Mouse (Mus musculus) heart, embryonic 10.5 days (tissue): ENCODE data around the gene Ift172. TPM values are rescaled to one million over a fixed set of nuclear protein-coding genes. Genes with fewer than 3 reads are reported as not detected.

ENCODE experiments used
- DNase-seq: peaks from one replicate; pipeline ENCODE4 v3.0.0-alpha.2; 2017; ENCODE audit warnings: low spot score
- H3K27ac ChIP-seq: fragments of 300-500 bp; sonication (generic); 2 replicates; pipeline ENCODE4 v1.5.1; 2016; ENCODE audit warnings: mild to moderate bottlenecking
- H3K27me3 ChIP-seq: fragments of 300-500 bp; sonication (generic); 2 replicates; pipeline ENCODE4 v1.6.1; 2016; ENCODE audit warnings: mild to moderate bottlenecking; ENCODE audit not compliant: poor library complexity, insufficient read depth, severe bottlenecking
- H3K36me3 ChIP-seq: fragments of 300-500 bp; sonication (generic); 2 replicates; pipeline ENCODE4 v1.6.1; 2016; ENCODE audit warnings: mild to moderate bottlenecking, moderate library complexity
- H3K4me1 ChIP-seq: fragments of 300-500 bp; sonication (generic); 2 replicates; pipeline ENCODE4 v1.6.1; 2016; ENCODE audit warnings: mild to moderate bottlenecking
- H3K4me3 ChIP-seq: fragments of 300-500 bp; sonication (generic); 2 replicates; pipeline ENCODE4 v1.5.1; 2016; ENCODE audit warnings: mild to moderate bottlenecking, moderate library complexity
- H3K9me3 ChIP-seq: fragments of 300-500 bp; sonication (generic); 2 replicates; pipeline ENCODE4 v1.6.1; 2016; ENCODE audit warnings: mild to moderate bottlenecking, moderate library complexity
- WGBS: fragments of 180-500 bp; shearing (Covaris S2); methylation state at CpG from one replicate; pipeline ENCODE4 v1.1.7; 2016; 5-methylcytosine and 5-hydroxymethylcytosine counted together
- polyA plus RNA-seq: library from polyadenylated mRNA; unstranded; fragments of >200 nt; fragmentation: Nextera tagmentation; extraction: Ambion mirVana; gene quantifications from 2 replicates; pipeline ENCODE4 v1.2.1, GENCODE M21; 2016

Ift172 gene
- 28.6 and 31.1 TPM in 2 replicates for polyA plus RNA-seq

DNA sequence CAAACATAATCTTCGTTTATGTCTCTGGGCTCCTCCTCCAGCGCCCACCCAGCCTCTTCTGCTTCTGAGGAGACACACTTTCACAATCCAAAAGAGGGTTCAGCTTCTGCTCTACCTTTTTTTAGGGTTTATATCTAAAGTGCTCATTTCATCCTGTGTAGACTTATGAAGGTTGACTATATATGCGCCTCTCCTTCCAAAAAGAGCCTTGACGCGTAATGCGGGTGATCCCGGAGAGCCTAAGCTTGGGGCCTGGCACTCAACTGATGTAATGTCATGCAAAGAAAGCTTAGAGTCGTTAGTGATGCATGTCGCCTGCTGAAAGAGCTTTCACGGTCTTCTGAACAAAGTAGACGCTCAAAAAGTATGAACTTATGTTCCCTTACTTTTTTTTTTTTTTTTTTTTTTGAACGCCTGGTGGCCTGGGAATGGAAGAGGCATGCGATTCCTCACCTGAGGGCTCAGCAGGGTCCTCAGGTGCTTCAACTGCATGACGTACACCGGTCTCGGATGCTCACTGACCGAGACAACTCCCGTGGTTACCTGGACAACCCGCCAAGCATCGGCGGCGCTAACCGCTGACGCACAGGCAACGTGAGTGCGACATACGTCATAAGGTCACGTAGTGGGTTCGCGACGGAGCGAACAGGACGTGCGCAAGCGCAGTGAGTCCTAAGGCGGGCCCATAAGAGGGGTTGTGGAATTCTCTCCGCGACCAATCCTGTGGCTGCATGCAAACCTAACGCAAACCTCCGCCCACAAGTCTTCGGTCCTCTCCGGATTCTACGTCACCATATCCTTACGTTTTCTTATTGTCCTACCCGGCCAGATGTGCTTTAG, at the start of gene Ift172:
Ift172 (minus strand) TSS at position 596 of the 840 bp plus-strand sequence.
- peaks cover 26% of the 10 kb centered on the region for H3K36me3 ChIP-seq
- no peaks in the 10 kb centered on the region for H3K27me3 ChIP-seq
- H3K4me3 ChIP-seq = peak within 1 kb of the TSS; percentile 68
- DNase-seq = peak; percentile 99
- no peaks in the 10 kb centered on the region for H3K9me3 ChIP-seq
- peaks cover 30% of the 10 kb centered on the region for H3K4me1 ChIP-seq
- peak within 1 kb of the TSS; percentile 86 for H3K27ac ChIP-seq
- WGBS = 3% methylated on average over 45 of the region's 45 CpGs

DNA sequence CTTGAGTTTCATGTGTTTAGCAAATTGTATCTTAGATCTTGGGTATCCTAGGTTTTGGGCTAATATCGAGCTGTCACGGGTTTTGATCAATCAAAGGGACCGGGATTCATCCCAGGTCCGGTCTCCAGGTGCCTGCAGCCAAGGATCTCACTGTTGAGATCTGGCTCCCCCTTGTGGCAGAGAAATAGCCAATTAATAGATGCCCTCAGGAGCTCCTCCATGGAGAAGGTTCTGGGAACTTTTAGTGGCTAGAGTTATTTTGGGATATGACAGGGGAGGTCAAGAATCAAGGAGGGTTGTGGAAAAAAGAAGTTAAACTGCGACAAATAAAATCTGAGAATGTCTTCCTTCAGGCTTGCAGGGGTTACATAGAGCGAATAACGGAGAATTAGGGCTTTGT, 37.3 kb upstream of the Ift172 start:
- Histone ChIP-seq H3K36me3 (no peaks in the 10 kb centered on the region), H3K27me3 (no peaks in the 10 kb centered on the region), H3K4me1 (no peaks in the 10 kb centered on the region), H3K9me3 (no peaks in the 10 kb centered on the region), H3K27ac (no peak overlapping the region), H3K4me3 (no peak overlapping the region)
- 32% methylated on average over 7 of the region's 7 CpGs for WGBS
- peak; percentile 81 for DNase-seq

DNA sequence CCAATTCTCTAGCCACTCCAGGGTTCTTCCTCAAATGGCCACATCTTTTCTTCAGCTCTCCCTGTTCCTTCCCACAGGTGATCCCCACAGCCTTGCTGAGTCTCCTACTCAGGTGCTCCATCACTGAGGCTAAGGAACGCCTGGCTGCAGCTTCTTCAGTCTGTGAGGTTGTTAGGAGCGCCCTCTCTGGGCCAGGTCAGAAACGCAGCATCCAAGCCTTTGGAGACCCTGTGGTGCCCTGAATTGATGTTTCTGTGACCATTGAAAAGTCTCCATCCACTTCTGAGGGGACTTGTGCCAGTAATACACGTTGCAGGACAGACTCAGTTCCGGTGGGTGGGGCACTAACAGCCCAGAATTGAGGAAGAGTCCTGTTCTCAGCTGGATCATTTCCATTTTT, 35.9 kb upstream of the Ift172 start:
- WGBS = 15% methylated on average over 5 of the region's 5 CpGs
- no peak overlapping the region for H3K4me3 ChIP-seq
- no peaks in the 10 kb centered on the region for H3K4me1 ChIP-seq
- no peak overlapping the region for H3K27ac ChIP-seq
- H3K27me3 ChIP-seq = no peaks in the 10 kb centered on the region
- no peaks in the 10 kb centered on the region for H3K9me3 ChIP-seq
- H3K36me3 ChIP-seq = no peaks in the 10 kb centered on the region
- DNase-seq = peak; percentile 74

DNA sequence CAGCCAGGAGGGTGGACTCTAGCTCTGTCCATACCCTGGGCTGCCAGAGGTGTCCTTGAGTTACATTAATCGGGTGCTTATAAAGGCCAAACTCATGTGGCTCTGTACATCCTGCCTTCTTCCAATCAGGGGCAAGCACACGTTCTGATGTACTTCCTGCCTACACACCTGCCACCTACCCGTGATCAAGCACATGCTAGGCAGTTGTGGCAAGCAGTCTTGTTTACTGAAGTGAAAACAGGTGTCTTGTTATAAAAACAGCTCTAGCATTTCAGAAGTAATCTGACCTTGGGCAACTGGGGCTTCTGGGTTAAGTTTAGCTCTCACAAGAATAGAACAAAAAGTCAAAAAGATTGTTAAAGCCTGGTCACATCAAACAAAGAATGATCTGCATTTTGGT, 33.2 kb upstream of the Ift172 start:
- no peak overlapping the region for H3K27ac ChIP-seq
- 69% methylated on average over 3 of the region's 3 CpGs for WGBS
- H3K4me1 ChIP-seq = no peaks in the 10 kb centered on the region
- H3K36me3 ChIP-seq = no peaks in the 10 kb centered on the region
- H3K27me3 ChIP-seq = no peaks in the 10 kb centered on the region
- no peak overlapping the region for H3K4me3 ChIP-seq
- H3K9me3 ChIP-seq = no peaks in the 10 kb centered on the region
- DNase-seq = no peak

DNA sequence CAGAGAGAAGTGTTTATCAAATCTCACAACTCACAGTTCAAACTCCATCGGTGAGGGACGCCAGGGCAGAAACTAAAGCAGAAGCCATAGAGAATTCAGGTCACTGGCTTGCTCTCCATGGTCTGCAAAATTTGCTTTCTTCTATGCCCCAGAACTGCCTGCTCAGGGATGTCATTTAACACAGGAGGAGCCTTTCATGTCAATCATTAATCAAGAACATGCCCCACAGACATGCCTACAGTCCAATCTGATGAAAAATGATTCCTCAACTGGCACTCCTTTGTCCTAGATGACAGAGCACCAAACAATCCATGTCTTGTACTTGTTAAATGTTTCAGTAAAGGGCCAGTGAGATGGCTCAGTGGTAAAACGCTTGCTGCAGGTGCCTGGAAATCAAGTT, 31.9 kb upstream of the Ift172 start:
- H3K4me1 ChIP-seq = no peaks in the 10 kb centered on the region
- no peak overlapping the region for H3K27ac ChIP-seq
- H3K4me3 ChIP-seq = no peak overlapping the region
- no peaks in the 10 kb centered on the region for H3K36me3 ChIP-seq
- no peaks in the 10 kb centered on the region for H3K27me3 ChIP-seq
- WGBS = 88% methylated on average over 3 of the region's 3 CpGs
- no peaks in the 10 kb centered on the region for H3K9me3 ChIP-seq
- peak; percentile 20 for DNase-seq

DNA sequence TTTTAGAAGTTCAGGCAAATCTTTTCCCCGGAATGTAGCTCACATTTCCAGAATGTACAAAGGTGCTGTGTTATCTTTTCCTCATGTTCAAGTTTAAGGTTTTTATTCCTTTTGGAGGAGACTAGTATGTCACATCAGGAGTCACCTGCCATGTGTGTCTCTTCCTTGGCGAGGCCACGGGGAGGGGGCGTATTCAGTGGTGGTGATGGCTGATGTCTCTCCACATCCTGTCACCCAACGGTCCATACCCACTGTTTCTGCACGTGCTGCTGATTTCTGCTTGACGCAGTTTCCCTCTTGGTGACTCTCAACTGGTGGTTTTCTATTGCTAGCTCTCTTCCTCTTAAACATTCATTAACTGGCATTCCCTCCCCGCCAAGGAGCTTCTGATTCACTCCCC, 21.9 kb upstream of the Ift172 start:
- Histone ChIP-seq H3K9me3 (no peaks in the 10 kb centered on the region), H3K27ac (no peak overlapping the region), H3K4me3 (no peak overlapping the region), H3K27me3 (no peaks in the 10 kb centered on the region), H3K36me3 (no peaks in the 10 kb centered on the region), H3K4me1 (no peaks in the 10 kb centered on the region)
- WGBS = 81% methylated on average over 8 of the region's 8 CpGs
- no peak for DNase-seq

DNA sequence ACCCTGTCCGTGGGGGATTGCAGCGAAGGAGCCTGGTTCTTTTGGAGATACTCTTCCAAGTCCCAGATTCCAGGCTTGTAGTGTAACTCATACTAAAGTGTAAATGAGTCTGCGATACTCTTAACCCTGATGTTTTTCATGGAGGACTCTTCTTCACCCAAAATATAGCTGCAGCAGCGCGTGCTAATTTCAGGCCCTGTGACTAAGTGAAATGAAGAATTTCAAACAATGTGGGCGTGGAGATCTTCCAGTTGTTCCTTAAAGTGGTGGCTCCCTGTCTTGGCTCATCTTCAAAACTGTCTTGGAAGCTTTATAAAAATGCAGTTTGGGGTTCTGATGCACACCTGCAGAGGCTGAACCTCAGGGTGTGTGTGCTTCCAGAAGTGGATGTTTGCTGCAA, 12.2 kb upstream of the Ift172 start:
- 85% methylated on average over 6 of the region's 6 CpGs for WGBS
- Histone ChIP-seq H3K36me3 (no peaks in the 10 kb centered on the region), H3K27me3 (peaks cover 11% of the 10 kb centered on the region; the same call in 1 of the 2 replicates), H3K4me1 (no peaks in the 10 kb centered on the region), H3K9me3 (no peaks in the 10 kb centered on the region), H3K4me3 (no peak overlapping the region), H3K27ac (no peak overlapping the region)
- no peak for DNase-seq

DNA sequence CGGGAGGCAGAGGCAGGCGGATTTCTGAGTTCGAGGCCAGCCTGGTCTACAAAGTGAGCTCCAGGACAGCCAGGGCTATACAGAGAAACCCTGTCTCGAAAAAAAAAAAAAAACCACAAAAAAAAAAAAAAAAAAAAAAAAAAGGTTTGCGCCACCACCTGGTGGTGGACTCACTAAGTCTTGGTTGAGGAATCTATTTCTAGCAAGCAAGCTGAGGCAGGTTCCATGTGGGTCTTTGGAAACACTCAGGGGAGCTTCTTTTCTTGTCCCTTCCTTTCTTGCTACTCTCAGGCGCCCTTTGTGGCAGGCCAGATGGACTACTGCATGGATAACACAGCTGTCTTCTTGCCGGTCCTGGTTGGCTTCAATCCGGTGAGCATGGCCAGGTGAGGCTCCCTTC, 10.9 kb upstream of the Ift172 start:
- DNase-seq = no peak
- H3K4me1 ChIP-seq = peaks cover 6% of the 10 kb centered on the region; the same call in 1 of the 2 replicates
- no peak overlapping the region for H3K27ac ChIP-seq
- no peak overlapping the region for H3K4me3 ChIP-seq
- no peaks in the 10 kb centered on the region for H3K9me3 ChIP-seq
- H3K27me3 ChIP-seq = peaks cover 11% of the 10 kb centered on the region; the same call in 1 of the 2 replicates
- no peaks in the 10 kb centered on the region for H3K36me3 ChIP-seq
- 66% methylated on average over 8 of the region's 8 CpGs for WGBS

DNA sequence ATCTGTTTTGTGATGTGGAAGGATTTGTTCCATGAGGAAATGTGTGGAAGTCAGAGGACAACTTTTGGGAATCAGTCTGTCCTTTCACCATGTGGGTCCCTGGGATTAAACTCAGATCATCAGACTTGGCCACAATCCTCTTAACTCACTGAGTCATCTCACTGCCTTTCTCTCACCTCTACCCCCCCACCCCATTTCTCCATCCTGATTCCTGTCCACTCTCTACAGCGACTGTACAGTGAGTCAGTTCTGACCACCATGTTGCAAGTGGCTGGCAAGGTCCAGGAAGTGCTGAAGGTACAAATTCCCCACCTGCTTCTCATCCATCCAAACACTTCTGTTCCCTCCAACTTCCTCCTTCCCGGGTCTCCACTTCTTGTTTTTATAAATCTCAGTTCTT, 7.6 kb upstream of the Ift172 start:
- Histone ChIP-seq H3K27ac (no peak overlapping the region), H3K4me1 (peaks cover 27% of the 10 kb centered on the region), H3K4me3 (no peak overlapping the region), H3K9me3 (no peaks in the 10 kb centered on the region), H3K27me3 (peaks cover 11% of the 10 kb centered on the region; the same call in 1 of the 2 replicates), H3K36me3 (peaks cover 4% of the 10 kb centered on the region; the same call in 1 of the 2 replicates)
- 53% methylated on average over 2 of the region's 2 CpGs for WGBS
- DNase-seq = no peak

DNA sequence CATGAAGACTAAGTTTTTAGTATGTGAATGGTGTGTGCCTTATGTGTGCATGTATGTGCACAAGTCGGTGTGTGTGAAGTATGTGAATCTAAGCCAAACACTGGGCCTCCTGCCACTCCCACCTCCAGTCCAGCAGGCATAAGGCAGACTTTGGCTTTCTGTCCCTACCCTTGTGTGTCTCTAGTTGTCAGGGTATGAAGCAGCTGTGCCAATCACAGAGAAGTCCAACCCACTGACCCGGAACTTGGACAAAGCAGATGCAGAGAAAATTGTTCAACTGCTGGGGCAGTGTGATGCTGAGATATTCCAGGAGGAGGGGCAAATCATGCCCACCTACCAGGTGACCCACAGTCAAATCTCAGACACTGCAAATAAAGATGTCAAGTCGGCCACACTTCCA, 7.1 kb upstream of the Ift172 start:
- Histone ChIP-seq H3K9me3 (no peaks in the 10 kb centered on the region), H3K27ac (no peak overlapping the region), H3K4me1 (peaks cover 27% of the 10 kb centered on the region), H3K27me3 (peaks cover 11% of the 10 kb centered on the region; the same call in 1 of the 2 replicates), H3K36me3 (peaks cover 9% of the 10 kb centered on the region), H3K4me3 (no peak overlapping the region)
- no peak for DNase-seq
- WGBS = 81% methylated on average over 3 of the region's 3 CpGs

DNA sequence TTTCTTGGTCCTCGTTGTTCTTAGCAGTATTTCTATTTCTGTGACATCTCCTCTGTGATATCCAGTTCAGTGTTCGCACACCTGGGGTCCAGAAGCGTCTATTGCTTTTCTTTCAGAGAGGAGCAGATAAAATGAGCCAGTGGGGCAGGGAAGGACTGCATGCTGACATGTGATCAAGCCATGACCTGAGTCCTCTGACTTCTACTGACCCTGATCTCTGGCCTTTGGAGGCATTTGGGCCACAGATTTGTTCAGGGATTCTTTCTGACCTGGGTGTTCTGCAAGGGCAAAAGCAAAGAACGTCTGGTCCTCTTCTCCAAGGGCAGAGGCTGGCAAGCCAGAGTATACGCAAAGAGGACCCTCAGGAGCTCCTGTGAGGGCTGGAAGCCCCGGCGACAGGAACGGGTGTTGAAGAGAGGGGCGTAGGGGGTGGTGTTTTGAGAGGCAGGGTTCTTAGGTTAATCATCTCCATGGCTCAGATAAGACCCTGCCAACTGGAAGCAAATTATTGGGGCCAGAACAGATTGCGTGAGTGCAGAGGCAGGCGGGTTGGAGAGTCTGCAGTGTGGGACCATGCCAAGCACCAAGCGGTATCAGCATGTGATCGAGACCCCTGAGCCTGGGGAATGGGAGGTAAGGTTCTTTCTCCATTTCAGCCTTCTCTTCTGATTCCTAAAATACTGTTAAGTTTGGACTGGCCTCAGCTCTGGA, 6.3 kb upstream of the Ift172 start, which contains the start of gene Gckr:
Gckr (plus strand) TSS at position 397 of the 711 bp plus-strand sequence.
- Histone ChIP-seq H3K9me3 (no peaks in the 10 kb centered on the region), H3K4me1 (peaks cover 27% of the 10 kb centered on the region), H3K4me3 (no peak within 1 kb of the TSS), H3K36me3 (peaks cover 15% of the 10 kb centered on the region), H3K27me3 (peaks cover 11% of the 10 kb centered on the region; the same call in 1 of the 2 replicates), H3K27ac (no peak within 1 kb of the TSS)
- WGBS = 57% methylated on average over 13 of the region's 13 CpGs
- DNase-seq = no peak

DNA sequence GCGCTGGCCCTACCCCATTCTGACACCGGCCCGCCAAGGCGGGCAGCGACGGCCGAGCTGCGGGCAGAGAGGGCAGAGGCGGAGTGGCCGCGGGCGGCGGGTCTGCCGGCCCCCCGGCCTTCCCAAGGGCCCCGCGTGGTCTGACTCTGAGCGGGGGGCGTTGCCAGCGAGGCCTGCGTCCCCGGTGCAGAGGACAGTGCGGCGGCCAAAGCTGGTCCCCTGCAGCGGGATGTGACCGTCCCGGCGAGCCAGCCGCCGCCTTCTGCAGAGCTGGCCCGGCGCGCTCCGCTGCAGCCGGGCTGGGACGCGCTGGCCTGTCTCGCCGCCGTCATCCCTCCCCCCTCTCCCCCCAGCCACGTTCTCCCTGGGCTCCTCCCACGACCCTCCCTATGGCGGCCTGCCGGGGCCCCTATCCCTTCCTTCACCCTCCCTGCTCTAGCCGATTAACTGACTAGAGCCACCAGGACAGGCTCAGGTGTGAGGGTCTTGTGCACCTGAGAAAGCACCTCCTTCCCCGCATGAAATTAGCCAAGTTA, 4.8 kb upstream of the Ift172 start, which contains the start of gene Fndc4:
Fndc4 (minus strand) TSS at position 475 of the 536 bp plus-strand sequence.
- Histone ChIP-seq H3K27ac (peak within 1 kb of the TSS; percentile 92), H3K9me3 (no peaks in the 10 kb centered on the region), H3K4me1 (peaks cover 31% of the 10 kb centered on the region), H3K36me3 (peaks cover 15% of the 10 kb centered on the region), H3K27me3 (peaks cover 6% of the 10 kb centered on the region; the same call in 1 of the 2 replicates), H3K4me3 (peak within 1 kb of the TSS; percentile 85)
- 1% methylated on average over 45 of the region's 46 CpGs for WGBS
- DNase-seq = peak; percentile 76
